8 mouse cellular contexts compared by ENCODE assay signal in the genomic region with DNA sequence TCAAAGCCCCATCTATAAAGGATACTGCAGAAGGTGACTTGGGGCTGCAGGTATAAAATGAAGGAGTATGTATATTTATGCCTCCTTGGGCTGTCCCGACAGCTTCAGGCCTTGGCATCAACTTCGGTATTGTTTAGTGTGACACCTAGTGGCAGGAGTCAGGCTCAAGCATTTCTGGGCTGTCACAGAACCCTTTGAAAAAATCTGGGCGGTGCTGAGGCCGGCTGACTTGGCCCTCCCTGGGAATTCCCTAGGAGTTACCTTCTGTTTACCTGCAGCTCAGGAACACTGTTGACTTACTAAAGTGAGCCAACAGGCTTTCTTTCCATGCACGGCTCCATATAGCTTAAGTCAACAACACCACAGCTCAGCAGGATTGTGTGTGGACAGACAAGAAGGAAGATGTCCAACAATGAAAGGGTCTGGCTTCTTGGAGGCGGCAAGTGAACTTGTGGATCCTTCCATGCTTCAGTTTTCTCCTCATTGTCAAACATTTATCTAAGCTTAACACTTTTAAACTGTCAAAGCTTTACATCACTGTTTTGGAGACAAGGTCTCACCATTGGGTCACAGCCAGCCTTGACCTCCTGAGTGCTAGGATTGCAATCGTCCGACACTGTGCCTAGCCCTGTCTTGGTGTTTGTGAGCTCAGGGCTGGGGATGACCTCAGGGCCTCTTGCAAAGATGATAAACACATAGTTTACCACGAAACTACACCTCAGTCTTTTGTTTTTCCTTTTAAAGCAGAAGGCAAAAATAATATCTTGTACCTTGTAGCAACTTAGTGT. TPM values are rescaled to one million over a fixed set of nuclear protein-coding genes. Genes with fewer than 3 reads are reported as not detected.
DNase-seq lines count a peak whose midpoint lies in the region; ATAC-seq and TF ChIP-seq lines count a peak whose summit lies in the region.

No protein-coding gene starts in this region.

- peak; percentile 73; the same call in 1 of the 2 replicates for TF ChIP-seq EP300 in lung, postnatal 0 days (IDR thresholded peaks at IDR 0.05)

- no peak overlapping the region for H3K4me2 ChIP-seq in forebrain, postnatal 0 days (ENCODE audit: low read depth)
- no peak overlapping the region for H3K4me2 ChIP-seq in forebrain, embryonic 15.5 days (replicated peaks)
- H3K4me2 ChIP-seq in lung, postnatal 0 days (replicated peaks; ENCODE audit: low read depth, low read length): no peak overlapping the region

- no peak for TF ChIP-seq POLR2A in spleen, adult 2 months (IDR thresholded peaks at IDR 0.05; ENCODE audit: low read depth, low read length)

- no peaks in the 10 kb centered on the region for H3K27me3 ChIP-seq in forebrain, postnatal 0 days (ENCODE audit: insufficient read depth, low read length)
- no peaks in the 10 kb centered on the region for H3K27me3 ChIP-seq in forebrain, embryonic 15.5 days
- H3K27me3 ChIP-seq in lung, postnatal 0 days (replicated peaks; ENCODE audit: insufficient read depth, low read length): no peaks in the 10 kb centered on the region
- no peaks in the 10 kb centered on the region for H3K27me3 ChIP-seq in spleen, adult 2 months (ENCODE audit: control insufficient read depth, insufficient read depth, low read length)

- DNase-seq in forebrain, postnatal 0 days: peak; percentile 79
- DNase-seq in A20 (ENCODE audit: low read depth, low spot score): peak; percentile 84
- peak; percentile 84 for DNase-seq in adrenal gland, postnatal 14 days
- DNase-seq in embryo, embryonic 11.5 days (ENCODE audit: low read depth, low spot score): peak; percentile 44
- DNase-seq in kidney, adult 9 months: peak; percentile 88
- DNase-seq in lung, postnatal 0 days (ENCODE audit: low spot score): peak; percentile 95
- peak; percentile 64 to 73 for DNase-seq in spleen, adult 2 months (ENCODE audit: low read depth in 1 of 2, low spot score in 2 of 2)

- no peak overlapping the region for H3K4me3 ChIP-seq in forebrain, postnatal 0 days (ENCODE audit: low read depth, low read length)
- H3K4me3 ChIP-seq in forebrain, embryonic 15.5 days: no peak overlapping the region
- H3K4me3 ChIP-seq in lung, postnatal 0 days (ENCODE audit: low read depth, low read length): no peak overlapping the region
- no peak overlapping the region for H3K4me3 ChIP-seq in spleen, adult 2 months (ENCODE audit: extremely low read depth, insufficient read depth, insufficient read length)

- peaks cover 4% of the 10 kb centered on the region for H3K36me3 ChIP-seq in forebrain, postnatal 0 days (ENCODE audit: insufficient read depth)
- H3K36me3 ChIP-seq in forebrain, embryonic 15.5 days: peaks cover 3% of the 10 kb centered on the region
- H3K36me3 ChIP-seq in lung, postnatal 0 days (ENCODE audit: insufficient read depth, low read length): peaks cover 13% of the 10 kb centered on the region
- peaks cover 13% of the 10 kb centered on the region for H3K36me3 ChIP-seq in spleen, adult 2 months (ENCODE audit: control insufficient read depth, insufficient read depth, low read length)

- no peaks in the 10 kb centered on the region for H3K9me3 ChIP-seq in forebrain, postnatal 0 days (ENCODE audit: low read length)
- H3K9me3 ChIP-seq in forebrain, embryonic 15.5 days: no peaks in the 10 kb centered on the region
- H3K9me3 ChIP-seq in lung, postnatal 0 days (ENCODE audit: low read length): no peaks in the 10 kb centered on the region

- 40% methylated on average over 9 of the region's 9 CpGs for WGBS in forebrain, postnatal 0 days
- WGBS in forebrain, embryonic 15.5 days: 39% methylated on average over 9 of the region's 9 CpGs
- WGBS in lung, postnatal 0 days: 21% methylated on average over 9 of the region's 9 CpGs
- 41% methylated on average over 9 of the region's 9 CpGs for WGBS in spleen, adult 2 months

- H3K9ac ChIP-seq in forebrain, postnatal 0 days: no peak overlapping the region
- H3K9ac ChIP-seq in forebrain, embryonic 15.5 days (replicated peaks): no peak overlapping the region
- no peak overlapping the region for H3K9ac ChIP-seq in lung, postnatal 0 days (replicated peaks; ENCODE audit: low read depth)

- no peak for ATAC-seq in forebrain, postnatal 0 days
- no peak for ATAC-seq in forebrain, embryonic 15.5 days (replicated peaks)
- peak; percentile 8 for ATAC-seq in lung, postnatal 0 days

- H3K27ac ChIP-seq in forebrain, postnatal 0 days (ENCODE audit: low read depth, low read length): no peak overlapping the region
- no peak overlapping the region for H3K27ac ChIP-seq in forebrain, embryonic 15.5 days (replicated peaks)
- peak overlapping the region; percentile 62 for H3K27ac ChIP-seq in lung, postnatal 0 days (ENCODE audit: low read length)
- H3K27ac ChIP-seq in spleen, adult 2 months (ENCODE audit: insufficient read depth, low read length): no peak overlapping the region

- peak; percentile 75 for TF ChIP-seq CTCF in forebrain, postnatal 0 days (IDR thresholded peaks at IDR 0.05; ENCODE audit: low read depth)
- TF ChIP-seq CTCF in lung, postnatal 0 days (IDR thresholded peaks at IDR 0.05): peak; percentile 84
- TF ChIP-seq CTCF in spleen, adult 2 months (IDR thresholded peaks at IDR 0.05; ENCODE audit: extremely low read depth, insufficient read depth, insufficient read length, insufficient replicate concordance): peak; percentile 82; the same call in 1 of the 2 replicates

- H3K4me1 ChIP-seq in forebrain, postnatal 0 days (ENCODE audit: insufficient read depth): no peaks in the 10 kb centered on the region
- peaks cover 23% of the 10 kb centered on the region for H3K4me1 ChIP-seq in forebrain, embryonic 15.5 days
- H3K4me1 ChIP-seq in lung, postnatal 0 days (ENCODE audit: insufficient read depth, low read depth, low read length): peaks cover 15% of the 10 kb centered on the region
- H3K4me1 ChIP-seq in spleen, adult 2 months (ENCODE audit: control insufficient read depth, insufficient read depth, insufficient read length): peaks cover 12% of the 10 kb centered on the region; the same call in 1 of the 2 replicates

RNA-seq across cellular contexts. Expression of a gene that starts 2.9 kb away (rescaled TPM):
- total RNA-seq in forebrain, postnatal 0 days (2014; rRNA removed): 43.5 and 48.2 TPM in 2 replicates
- polyA plus RNA-seq in forebrain, postnatal 0 days (2015; fragmentation: Nextera tagmentation; extraction: Ambion mirVana): 61.9 and 75.8 TPM in 2 replicates
- polyA plus RNA-seq in forebrain, embryonic 15.5 days (2015; fragmentation: Nextera tagmentation; extraction: Ambion mirVana): 56.2 and 59.4 TPM in 2 replicates
- total RNA-seq in adrenal gland, postnatal 14 days (2021): 95.5 and 107 TPM in 2 replicates
- polyA plus RNA-seq in lung, postnatal 0 days (2015; fragmentation: Nextera tagmentation; extraction: Ambion mirVana): 184 and 297 TPM in 2 replicates
- 287 and 388 TPM in 2 replicates for polyA plus RNA-seq in spleen, adult 2 months (2012; rRNA removed)

Comparison
In these comparisons a context has a peak if more than half of its experiments do, and no peak if none do; other contexts are left out.
1. DNase-seq: peak in every context shown above with its lines; median percentile 95 in lung, postnatal 0 days; 88 in kidney, adult 9 months; 84 in A20; 84 in adrenal gland, postnatal 14 days; 79 in forebrain, postnatal 0 days; 68 in spleen, adult 2 months; 44 in embryo, embryonic 11.5 days.